8 mouse cellular contexts compared by ENCODE assay signal in genomic region chr5:91518946-91519345, GRCm38 (mm10). TPM values are rescaled to one million over a fixed set of nuclear protein-coding genes. Genes with fewer than 3 reads are reported as not detected.
DNase-seq lines count a peak whose midpoint lies in the region; ATAC-seq lines count a peak whose summit lies in the region.

No protein-coding gene starts in this region.

- peaks cover 26% of the 10 kb centered on the region for H3K4me1 ChIP-seq in forebrain, embryonic 15.5 days
- peaks cover 23% of the 10 kb centered on the region for H3K4me1 ChIP-seq in hindbrain, embryonic 13.5 days (replicated peaks)
- H3K4me1 ChIP-seq in limb, embryonic 15.5 days, result peaks cover 22% of the 10 kb centered on the region
- peaks cover 18% of the 10 kb centered on the region for H3K4me1 ChIP-seq in midbrain, embryonic 16.5 days (ENCODE audit: control insufficient read depth, insufficient read depth, low read length)

- H3K9me3 ChIP-seq in forebrain, embryonic 15.5 days, result no peaks in the 10 kb centered on the region
- H3K9me3 ChIP-seq in hindbrain, embryonic 13.5 days, result no peaks in the 10 kb centered on the region
- H3K9me3 ChIP-seq in limb, embryonic 15.5 days, result no peaks in the 10 kb centered on the region
- no peaks in the 10 kb centered on the region for H3K9me3 ChIP-seq in midbrain, embryonic 16.5 days (replicated peaks; ENCODE audit: control insufficient read depth, low read length, poor library complexity, severe bottlenecking)

- H3K4me2 ChIP-seq in forebrain, embryonic 15.5 days (replicated peaks), result peak overlapping the region; percentile 96
- peak overlapping the region; percentile 96 for H3K4me2 ChIP-seq in hindbrain, embryonic 13.5 days
- H3K4me2 ChIP-seq in limb, embryonic 15.5 days, result peak overlapping the region; percentile 93
- H3K4me2 ChIP-seq in midbrain, embryonic 16.5 days (ENCODE audit: low read length), result peak overlapping the region; percentile 97

- no peaks in the 10 kb centered on the region for H3K36me3 ChIP-seq in forebrain, embryonic 15.5 days
- no peaks in the 10 kb centered on the region for H3K36me3 ChIP-seq in hindbrain, embryonic 13.5 days
- no peaks in the 10 kb centered on the region for H3K36me3 ChIP-seq in limb, embryonic 15.5 days
- H3K36me3 ChIP-seq in midbrain, embryonic 16.5 days (ENCODE audit: control insufficient read depth, insufficient read depth, low read length), result no peaks in the 10 kb centered on the region

- no peak overlapping the region for H3K27ac ChIP-seq in forebrain, embryonic 15.5 days (replicated peaks)
- no peak overlapping the region for H3K27ac ChIP-seq in hindbrain, embryonic 13.5 days
- H3K27ac ChIP-seq in limb, embryonic 15.5 days, result no peak overlapping the region
- H3K27ac ChIP-seq in midbrain, embryonic 16.5 days (ENCODE audit: low read length), result no peak overlapping the region

- no peak for ATAC-seq in forebrain, embryonic 15.5 days (replicated peaks)
- no peak for ATAC-seq in hindbrain, embryonic 13.5 days (ENCODE audit: low FRiP score)
- ATAC-seq in limb, embryonic 15.5 days (ENCODE audit: insufficient number of reproducible peaks, low FRiP score, low TSS enrichment, low read depth), result no peak
- ATAC-seq in midbrain, embryonic 16.5 days, result no peak
- ATAC-seq in activated CD4-positive, CD25-positive, alpha-beta regulatory T cell, adult 4 months, result no peak

- H3K4me3 ChIP-seq in forebrain, embryonic 15.5 days, result peak overlapping the region; percentile 49
- peak overlapping the region; percentile 55 for H3K4me3 ChIP-seq in hindbrain, embryonic 13.5 days
- H3K4me3 ChIP-seq in limb, embryonic 15.5 days, result peak overlapping the region; percentile 57
- H3K4me3 ChIP-seq in midbrain, embryonic 16.5 days (ENCODE audit: low read depth, low read length), result peak overlapping the region; percentile 59

- 23% methylated on average over 7 of the region's 7 CpGs for WGBS in forebrain, embryonic 15.5 days
- 26% methylated on average over 7 of the region's 7 CpGs for WGBS in hindbrain, embryonic 13.5 days
- WGBS in limb, embryonic 15.5 days, result 13% methylated on average over 7 of the region's 7 CpGs
- 26% methylated on average over 7 of the region's 7 CpGs for WGBS in midbrain, embryonic 16.5 days

- DNase-seq in 3T3-L1 (ENCODE audit: low read depth, low spot score) (peak; percentile 24), R1 (ENCODE audit: low read depth, low spot score) (peak; percentile 27)
- DNase-seq in layer of hippocampus, adult 9-11 months, result no peak

- H3K27me3 ChIP-seq in forebrain, embryonic 15.5 days, result no peaks in the 10 kb centered on the region
- H3K27me3 ChIP-seq in hindbrain, embryonic 13.5 days, result peaks cover 14% of the 10 kb centered on the region
- H3K27me3 ChIP-seq in limb, embryonic 15.5 days, result peaks cover 10% of the 10 kb centered on the region
- H3K27me3 ChIP-seq in midbrain, embryonic 16.5 days (ENCODE audit: control insufficient read depth, insufficient read depth, low read depth, low read length), result peaks cover 4% of the 10 kb centered on the region; the same call in 1 of the 2 replicates

- H3K9ac ChIP-seq in forebrain, embryonic 15.5 days (replicated peaks), result no peak overlapping the region; the same call in 1 of the 2 replicates
- no peak overlapping the region for H3K9ac ChIP-seq in hindbrain, embryonic 13.5 days
- H3K9ac ChIP-seq in limb, embryonic 15.5 days, result no peak overlapping the region
- peak overlapping the region; percentile 31; the same call in 1 of the 2 replicates for H3K9ac ChIP-seq in midbrain, embryonic 16.5 days (ENCODE audit: low read depth, low read length)

RNA-seq across cellular contexts. Expression of gene Parm1, which starts 1.5 kb away (rescaled TPM):
- polyA plus RNA-seq in forebrain, embryonic 15.5 days (2015; fragmentation: Nextera tagmentation; extraction: Ambion mirVana), result 3.3 and 3.5 TPM in 2 replicates
- 5.1 and 5.6 TPM in 2 replicates for polyA plus RNA-seq in hindbrain, embryonic 13.5 days (2015; fragmentation: Nextera tagmentation; extraction: Ambion mirVana)
- polyA plus RNA-seq in limb, embryonic 15.5 days (2015; fragmentation: Nextera tagmentation; extraction: Ambion mirVana), result 21.7 and 24.9 TPM in 2 replicates
- 5.8 and 6.7 TPM in 2 replicates for polyA plus RNA-seq in midbrain, embryonic 16.5 days (2015; fragmentation: Nextera tagmentation; extraction: Ambion mirVana)
- polyA plus RNA-seq in activated CD4-positive, CD25-positive, alpha-beta regulatory T cell, adult 4 months (2017; shearing (Covaris generic)), result not detected
